Mouse (Mus musculus) retina, adult 2 months (tissue): Measurements from ENCODE around the gene Slc9b1.

Experiments used
- DNase-seq: peaks from one replicate; pipeline ENCODE4 v3.0.0-alpha.2; 2012; ENCODE audit warnings: low read depth, low spot score

Gene Slc9b1

DNA sequence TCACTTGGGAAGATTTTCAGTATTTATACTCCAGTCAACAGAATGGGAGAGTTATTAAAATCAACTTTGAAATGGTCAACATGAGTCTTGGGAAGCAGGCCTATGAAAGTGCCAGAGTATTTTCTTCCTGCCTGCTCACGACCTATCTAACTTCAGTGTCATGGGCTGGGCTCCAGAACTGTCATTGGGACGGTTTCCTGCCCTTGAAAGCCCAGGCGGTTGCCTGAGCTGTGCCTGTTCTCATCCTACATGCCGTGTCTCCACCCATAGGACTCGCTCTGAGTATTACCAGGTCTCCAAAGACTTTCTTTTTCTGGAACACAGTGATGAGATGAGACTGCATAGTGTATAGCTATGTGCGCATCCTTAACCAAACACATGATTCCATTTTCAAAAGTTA is 45.4 kb downstream of the Slc9b1 start:
- no peak for DNase-seq

DNA sequence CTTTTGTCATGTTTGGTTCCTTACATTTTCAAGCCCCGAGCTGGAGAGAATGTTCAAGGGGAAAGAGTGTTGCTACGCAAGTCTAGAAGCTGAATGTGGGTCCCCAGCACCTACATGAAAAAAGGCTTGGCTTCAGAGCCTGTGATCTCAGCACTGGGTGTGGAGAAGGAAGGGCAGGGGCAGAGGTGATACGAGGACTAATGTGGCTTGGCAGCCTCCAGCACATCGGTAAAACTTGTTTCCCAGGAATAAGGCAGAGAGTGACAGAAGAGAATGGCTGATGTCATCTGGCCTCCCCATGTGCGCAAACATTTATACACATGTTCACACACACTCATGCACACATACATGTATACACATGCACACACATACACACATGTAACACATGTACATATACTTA is 47.3 kb downstream of the Slc9b1 start:
- no peak for DNase-seq

DNA sequence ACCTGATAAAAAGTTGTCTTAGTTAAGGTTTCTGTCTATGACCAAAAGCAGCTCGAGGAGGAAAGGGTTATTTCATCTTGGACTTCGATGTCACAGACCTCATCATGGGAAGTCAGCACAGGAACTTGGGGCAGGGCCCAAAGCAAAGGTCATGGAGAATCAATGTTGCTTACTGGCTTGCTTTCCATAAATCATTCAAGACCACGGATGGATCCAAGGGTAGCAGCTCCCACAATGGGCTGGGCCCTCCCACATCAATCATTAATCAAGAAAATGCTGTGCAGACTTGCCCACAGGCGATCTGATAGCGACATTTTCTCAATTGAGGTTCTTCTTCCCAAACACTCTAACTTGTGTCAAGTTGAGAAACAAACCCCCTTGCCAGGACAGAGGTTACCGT is 48.3 kb downstream of the Slc9b1 start:
- DNase-seq, result no peak

DNA sequence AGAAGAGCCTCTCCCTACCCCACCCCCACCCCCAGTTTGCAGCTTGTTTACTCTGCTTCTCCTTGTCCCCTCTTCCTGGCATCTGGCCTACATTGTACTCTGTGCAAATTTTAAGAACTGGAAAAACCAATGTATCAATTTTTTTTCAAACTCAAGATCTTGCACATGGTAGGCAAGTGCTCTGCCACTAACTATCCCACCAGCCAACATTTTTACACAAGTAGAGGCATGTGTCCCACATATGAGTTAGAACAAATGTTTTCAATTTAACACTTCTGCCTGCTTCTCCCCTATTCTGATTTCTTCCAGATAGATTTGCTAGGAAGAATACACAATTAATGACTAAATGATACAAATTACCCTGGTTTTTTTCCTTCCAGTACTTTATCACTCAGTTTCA is 49.3 kb downstream of the Slc9b1 start:
- DNase-seq, result no peak

DNA sequence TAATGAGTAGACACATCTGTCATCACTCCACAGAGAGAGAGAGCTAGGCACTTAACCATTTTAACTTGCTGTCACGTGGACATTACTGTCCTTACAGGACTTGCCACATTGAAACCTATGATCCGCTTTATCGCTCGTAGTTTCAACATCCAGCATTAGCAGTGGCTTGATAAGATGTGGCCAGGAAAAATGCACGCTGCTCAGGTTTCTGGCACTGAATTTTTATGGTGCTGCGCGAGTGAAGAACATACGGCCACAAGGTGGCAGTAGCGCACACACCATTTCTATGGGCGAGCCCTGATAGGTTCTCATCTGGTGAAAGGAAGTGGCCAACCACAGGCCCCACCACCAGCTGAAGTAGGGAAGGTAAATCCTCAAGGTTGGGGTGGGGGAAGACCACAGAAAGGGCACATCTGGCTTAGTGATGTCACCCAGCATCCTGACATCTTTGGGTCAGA is 54.4 kb downstream of the Slc9b1 start:
- DNase-seq, result peak; percentile 61

DNA sequence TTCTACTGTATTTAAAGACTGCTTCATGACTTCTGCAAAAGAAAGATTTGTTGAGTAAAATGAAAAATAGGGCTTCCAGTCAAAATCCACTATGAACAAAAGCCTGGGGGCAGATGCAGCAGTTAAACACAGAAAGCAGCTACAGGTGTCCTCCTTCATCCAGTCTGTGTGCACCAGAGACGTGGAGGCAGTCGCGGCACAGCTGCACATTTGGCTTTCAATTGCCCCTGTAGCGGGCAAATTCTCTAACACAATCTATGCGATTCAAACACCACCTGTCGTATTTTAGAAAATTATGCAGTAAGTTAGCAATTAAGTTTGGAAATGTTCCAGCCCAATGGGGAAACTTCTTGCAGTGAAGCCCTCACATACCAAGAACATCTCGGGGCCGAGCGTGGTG is 55.4 kb downstream of the Slc9b1 start:
- no peak for DNase-seq

DNA sequence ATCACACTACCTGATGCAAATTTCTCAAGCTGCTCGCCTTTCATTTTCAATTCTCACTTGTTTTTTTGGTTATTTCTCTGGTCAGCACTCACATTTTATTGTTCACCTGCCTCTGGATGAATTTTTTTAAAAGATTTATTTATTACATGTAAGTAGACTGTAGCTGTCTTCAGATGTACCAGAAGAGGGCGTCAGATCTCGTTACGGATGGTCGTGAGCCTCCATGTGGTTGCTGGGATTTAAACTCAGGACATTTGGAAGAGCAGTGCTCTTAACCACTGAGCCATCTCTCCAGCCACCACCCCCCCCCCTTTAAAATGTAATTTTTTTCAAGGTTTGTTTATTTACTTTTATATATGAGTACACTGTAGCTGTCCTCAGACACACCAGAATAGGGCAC is 56.0 kb downstream of the Slc9b1 start:
- DNase-seq, result no peak

DNA sequence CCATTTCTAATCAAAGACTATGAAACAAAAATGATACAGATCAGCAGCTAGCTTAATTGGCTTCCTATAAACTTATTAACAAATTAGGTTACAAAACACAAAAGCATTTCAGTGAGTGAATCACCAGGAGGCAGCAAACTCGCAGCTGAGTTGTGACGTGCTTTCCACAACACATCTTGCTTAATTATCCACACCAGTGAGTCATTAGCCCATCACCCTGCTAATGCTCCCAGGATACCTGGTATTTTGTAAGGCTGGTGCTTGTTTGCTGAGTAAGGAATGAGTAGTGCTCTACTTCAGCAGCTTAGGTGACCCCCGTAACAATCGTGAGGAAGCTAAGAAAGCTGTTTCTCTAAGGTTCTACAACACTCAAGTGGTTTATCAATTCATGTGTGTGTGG is 56.8 kb downstream of the Slc9b1 start:
- DNase-seq, result no peak

DNA sequence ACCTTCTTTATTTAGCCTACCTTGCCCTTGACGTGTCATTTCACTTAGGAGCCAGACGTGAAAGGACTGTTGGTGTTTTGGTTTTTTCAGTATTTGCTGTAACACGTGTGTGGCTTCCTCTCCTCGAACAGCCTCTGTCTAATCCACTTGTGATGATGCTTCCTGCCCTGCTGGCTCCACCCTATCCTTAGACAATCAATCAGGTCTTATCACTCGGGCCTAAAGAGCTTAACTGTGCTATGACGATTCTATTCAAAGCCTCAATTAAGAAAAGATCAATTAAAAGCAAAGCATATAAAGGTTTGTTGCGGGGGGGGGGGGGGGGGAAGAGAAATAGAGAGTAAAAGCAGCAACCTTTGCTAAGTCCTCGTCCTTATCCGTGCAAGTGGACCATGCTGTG is 59.5 kb downstream of the Slc9b1 start:
- DNase-seq, result no peak

DNA sequence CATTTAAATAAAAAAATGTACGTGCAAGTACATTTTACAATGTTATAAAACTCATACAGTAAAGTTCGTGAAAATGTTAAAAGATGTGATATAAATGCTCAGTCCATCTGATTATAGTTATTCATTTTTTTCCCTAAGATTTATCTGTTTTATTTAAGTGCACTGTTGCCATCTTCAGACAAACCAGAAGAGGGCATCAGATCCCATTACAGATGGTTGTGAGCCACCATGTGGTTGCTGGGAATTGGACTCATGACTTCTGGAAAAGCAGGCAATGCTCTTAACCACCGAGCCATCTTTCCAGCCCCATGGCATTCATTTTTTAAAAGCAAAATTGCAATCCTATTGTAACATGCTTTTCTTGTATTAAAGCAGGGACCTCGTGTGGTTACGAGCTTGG is 61.4 kb downstream of the Slc9b1 start:
- no peak for DNase-seq

DNA sequence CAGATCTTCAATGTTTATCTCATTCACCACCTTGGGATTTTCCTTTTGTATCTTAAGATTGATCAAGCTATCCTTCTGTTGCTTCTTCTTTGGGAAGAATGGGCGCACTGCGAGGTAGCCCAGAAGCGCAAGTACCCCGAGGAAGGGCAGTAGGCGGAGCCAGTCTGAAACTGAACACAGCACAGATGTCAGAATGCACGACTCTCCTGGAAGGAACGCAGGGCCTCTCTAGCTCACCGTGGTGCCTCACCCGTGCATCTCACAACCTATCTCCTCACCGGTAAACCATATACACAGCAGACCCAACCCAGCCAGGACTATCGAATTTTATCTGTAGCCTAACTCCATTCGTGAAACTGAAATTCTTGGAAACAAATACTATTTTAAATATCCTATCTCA is 63.2 kb downstream of the Slc9b1 start:
- DNase-seq, result no peak

DNA sequence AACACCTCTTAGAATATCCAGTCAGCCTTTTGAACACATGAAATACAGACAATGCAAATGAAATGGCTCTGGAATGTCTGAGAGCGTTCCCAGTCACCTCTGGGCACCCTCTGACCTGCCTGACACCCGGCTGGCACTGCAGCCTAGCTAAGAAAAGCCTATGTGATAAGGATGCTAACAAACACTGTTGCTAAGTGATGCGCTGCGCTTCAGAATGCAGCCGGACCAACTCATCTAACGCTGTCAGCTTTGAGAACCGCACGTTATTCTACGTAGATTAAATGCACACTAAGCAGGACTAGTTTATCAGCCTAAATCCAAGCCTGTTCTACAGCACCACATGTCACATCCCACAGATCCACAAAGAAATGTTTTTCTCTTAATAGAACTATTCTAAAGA is 64.0 kb downstream of the Slc9b1 start:
- no peak for DNase-seq

DNA sequence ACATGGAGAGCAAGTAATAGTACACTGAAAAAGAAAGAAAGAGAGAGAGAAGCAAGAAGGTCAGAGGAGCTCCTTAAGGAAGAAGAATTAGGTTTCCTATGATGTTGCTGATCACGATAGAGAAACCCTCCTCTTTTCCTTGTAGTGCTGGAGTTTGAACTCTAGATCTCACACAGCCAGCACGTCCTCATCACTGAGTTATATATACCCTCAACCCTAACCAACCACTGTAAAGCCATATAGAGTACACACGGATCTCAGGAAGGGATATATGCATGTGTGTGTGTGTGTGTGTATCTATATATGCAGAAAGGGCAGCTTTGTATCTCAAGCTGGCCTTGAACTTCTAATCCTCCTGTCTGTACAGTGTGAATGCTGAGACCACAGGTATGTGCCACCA is 69.4 kb downstream of the Slc9b1 start:
- DNase-seq, result no peak

DNA sequence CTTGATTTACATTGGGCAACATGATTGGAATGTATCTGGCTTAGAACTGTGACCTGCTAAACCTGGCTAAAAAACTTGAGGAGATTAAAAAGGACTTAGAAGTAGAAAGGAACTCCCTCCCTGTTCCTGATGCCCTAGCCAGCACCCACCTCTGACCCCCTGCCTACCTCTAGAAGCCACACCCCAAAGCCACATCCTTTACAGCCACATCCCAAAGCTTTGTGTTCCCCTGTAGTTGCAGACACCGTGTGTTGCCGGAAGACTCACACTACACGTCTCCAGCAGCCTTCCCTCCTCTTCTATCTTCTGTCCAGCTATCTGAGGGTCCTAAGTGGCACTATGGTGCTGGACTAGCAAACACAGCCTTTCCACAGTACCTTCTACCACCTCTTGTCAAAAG is 70.0 kb downstream of the Slc9b1 start:
- no peak for DNase-seq

DNA sequence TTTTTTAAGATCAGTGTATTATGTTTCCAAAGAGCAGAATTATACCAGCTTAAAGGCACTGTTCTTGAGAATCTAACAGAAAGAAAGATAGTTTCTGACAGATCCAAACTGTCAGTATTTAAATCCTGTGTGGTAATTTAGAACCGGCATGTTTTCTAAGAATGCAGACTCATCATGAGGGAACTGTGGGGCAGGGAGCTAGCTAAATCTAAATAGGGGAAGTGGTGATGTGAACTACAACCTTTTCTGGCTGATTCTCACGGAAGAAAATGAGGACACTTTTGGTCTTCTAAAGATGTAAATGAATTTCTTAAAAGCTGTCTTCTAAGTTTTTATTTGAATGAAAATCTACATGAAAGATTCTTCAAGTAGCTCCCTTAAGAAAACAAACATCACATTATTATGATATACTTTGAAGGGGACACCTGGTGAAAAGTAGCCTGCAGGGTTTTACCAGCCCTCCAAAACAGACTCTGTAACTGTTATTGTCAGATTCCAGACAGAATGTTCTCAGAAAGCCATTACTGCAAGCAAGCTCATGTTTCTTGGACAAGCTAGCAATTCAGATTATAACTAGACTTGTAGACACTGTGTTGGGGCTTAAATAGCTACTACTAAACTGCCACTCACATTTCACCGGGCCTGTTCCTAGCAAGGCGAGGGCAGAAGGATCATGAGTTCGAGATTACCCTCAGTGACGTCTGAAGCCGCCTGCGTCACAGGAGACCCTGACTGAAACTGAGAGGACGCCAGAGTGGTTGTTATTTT is 72.9 kb downstream of the Slc9b1 start:
- no peak for DNase-seq

DNA sequence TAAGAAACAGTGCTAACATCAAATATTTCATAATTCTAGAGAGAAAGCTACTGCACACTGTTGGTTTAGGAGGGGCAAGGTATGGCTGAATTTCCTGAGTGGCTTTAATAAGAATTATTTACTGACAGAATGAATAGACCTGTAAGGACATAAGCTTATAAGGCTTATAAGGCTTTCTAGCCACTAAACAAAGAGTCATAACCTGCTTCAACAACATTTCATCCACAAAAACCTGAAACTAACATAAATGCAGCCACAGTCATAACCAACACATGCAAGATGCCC is 73.4 kb downstream of the Slc9b1 start:
- no peak for DNase-seq

DNA sequence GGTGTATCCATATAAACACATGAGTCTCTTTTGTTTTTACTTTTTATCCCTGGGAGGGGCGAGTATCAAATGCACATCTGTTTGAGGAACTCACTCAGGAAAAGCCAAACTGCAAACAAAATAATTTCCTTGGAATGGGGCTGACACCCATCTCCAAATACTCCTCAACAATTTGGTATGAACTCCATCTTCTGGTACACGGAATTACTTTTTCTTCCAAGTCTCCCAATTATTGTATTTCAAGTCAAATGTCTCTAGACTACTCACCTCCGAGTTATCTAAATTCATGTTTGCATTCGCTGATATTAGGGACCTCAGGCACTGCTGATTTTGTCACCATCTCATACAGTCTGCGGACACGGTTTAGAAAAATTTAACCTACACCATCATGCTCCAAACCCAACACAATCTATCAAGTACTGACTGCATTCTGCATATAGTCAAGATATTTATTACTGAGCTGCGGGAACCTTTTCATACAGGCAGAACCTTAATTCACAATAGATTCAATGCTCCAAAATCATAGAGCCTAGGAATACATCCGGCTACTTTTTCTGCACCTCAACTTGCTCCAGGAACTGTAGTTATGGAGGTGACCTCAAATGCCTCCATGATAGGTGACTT is 74.5 kb downstream of the Slc9b1 start:
- no peak for DNase-seq

DNA sequence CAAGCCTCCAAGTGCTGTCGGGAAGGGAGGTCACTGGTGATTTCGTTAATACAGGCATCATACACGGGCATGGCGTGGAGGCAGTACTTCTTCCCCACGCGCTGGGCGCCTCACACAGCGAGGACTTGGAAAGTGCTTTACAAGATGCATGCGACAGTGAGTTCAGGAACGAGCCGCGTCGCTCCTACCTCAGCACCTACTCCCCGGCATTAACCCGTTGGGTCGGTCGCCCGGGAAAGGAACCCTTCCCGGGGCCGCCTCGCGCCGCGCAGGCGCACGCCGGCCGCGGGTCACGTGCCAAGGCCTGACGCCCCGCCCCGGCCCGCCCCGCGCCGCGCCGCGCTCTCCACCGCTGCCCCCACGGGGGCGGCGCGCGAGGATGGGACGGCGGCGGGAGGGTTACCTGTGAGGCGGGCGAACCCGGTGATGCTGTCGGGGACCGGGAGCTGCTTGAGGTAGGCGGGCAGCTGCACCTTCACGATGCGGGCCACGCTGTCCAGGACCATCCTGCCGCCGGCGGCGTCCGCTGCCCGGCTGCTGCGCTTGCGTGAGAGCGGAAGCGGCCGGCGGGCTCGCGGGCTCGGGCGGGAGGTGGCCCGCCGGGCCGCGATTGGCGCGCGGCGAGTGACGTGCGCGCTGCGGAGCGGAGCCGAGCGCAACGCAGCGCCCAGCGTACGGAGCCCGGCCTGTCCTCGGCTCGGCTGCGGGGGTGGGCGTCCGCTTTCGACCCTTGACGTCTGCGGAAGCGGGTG is 75.2 kb downstream of the Slc9b1 start:
- peak; percentile 73 for DNase-seq

DNA sequence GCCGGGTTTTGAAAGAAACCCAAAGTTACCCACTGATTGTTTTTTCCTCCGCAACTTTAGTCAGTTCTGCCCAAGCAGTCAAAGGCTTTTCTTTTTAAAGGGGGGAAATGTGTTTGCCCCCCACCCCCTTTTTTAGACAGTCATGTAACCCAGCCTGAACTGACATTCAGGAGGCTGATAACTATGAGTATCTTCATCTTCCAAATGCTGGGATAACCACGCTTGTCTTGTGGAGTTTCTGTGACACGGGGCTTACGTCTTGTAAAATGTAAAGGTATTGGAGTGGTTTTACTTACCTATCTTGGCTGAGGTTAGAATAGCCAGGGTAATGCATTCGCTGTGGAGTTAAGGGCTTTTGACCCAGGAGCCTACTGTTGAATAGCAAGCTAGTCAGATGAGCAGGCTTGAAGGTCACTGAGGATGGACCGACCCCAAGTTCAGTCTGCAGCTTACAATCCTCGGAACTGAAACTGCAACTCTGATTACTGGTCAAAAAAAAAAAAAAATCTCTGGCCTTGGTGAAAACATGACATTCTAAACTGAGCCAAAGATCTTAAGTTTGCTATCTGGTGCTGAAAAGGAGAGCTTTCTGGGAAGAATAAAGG is 75.9 kb downstream of the Slc9b1 start, which contains the start of gene Cisd2:
Gene Cisd2 (minus strand): TSS at position 318 of the 605 bp plus-strand sequence.
- no peak for DNase-seq

DNA sequence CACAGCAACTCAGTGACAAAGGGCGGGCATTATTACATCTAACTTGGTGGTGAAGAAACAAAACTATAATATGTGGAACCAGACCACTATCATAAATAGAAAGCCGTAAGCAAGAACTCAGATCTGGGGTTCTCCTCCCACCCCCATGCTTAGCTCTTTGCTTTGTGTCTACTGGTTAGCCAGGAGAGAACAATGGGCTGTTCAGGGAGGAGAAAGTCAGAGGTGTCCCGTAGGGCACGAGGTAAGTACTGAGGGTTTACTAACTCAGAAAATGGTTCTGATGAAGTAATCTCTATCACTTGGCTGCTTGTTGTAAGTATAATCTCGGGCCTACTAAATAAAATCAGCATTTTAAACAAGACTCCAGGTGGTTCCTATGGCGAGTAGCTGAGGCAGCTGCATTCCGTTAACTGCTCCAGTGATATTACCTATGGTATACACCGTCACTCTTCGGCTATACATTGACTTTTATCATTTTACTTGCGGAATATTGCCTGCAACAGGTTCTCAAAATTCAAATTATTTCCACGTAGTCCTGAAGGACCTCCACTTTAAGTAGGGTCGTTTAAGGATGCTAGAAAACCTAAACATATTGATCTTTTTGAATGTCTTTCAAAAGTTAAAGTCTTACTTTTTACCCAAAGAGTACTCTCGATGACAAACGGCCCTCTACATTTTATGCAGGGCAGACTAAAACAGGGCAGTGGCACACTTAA is 89.2 kb downstream of the Slc9b1 start:
- no peak for DNase-seq

DNA sequence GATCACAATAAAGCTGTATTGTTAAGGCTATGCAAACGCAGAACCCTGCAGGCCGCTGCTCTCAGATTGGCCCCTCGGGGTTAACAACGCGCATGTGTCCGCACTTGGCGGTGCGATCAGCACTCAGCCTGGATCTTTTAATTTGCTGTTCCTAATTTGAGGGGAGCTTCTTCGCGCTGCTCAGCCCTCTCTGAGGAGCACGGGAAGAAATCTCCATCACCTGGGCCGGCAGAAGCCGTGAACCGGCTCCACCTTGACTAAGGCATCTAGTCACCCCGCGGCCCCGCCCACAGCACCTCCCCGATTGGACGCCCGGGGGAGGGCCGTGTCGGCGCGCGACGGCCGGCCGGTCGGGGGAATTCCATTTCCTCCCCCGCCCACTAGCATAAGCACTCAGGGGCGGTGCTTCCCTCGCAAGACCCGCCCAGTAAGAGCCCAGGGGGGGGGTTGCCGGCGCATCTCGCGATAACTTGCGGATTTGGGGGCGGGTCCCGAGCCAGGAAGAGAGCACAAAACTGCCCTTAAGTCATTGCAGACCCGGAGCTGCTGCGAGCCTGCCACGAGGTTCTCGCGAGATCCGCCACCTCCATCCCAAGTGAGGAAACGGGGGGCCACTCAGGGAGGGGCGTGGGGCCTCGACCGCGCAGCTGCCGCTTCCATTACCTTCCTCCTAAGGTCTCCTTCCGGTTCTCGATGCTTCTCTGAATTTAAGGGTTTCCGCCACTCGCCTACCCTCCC is 90.1 kb downstream of the Slc9b1 start, which contains the start of gene Ube2d3:
Gene Ube2d3 (plus strand): TSS at position 392 of the 738 bp plus-strand sequence.
- peak; percentile 98 for DNase-seq
